Mouse (Mus musculus) intestine, embryonic 14.5 days (tissue): Measurements from ENCODE around the gene Ahcyl1. TPM values are rescaled to one million over a fixed set of nuclear protein-coding genes. Genes with fewer than 3 reads are reported as not detected.

Experiments
- ATAC-seq: fragments of 200-750 bp; cut with Nextera tagmentation; replicated peaks from 2 replicates; pipeline ENCODE4 v1.8.0; 2017; ENCODE audit warnings: low read depth, moderate number of reproducible peaks, moderate TSS enrichment, moderate library complexity; ENCODE audit not compliant: low FRiP score, low TSS enrichment
- DNase-seq: peaks from one replicate; pipeline ENCODE4 v3.0.0-alpha.2; 2018; ENCODE audit warnings: low spot score
- H3K27ac ChIP-seq: fragments of 300-500 bp; sonication (generic); 2 replicates; pipeline ENCODE4 v1.5.1; 2014; ENCODE audit warnings: low read depth, mild to moderate bottlenecking, control low read depth
- H3K27me3 ChIP-seq: fragments of 300-500 bp; sonication (generic); replicated peaks from 2 replicates; pipeline ENCODE4 v1.6.1; 2014; ENCODE audit warnings: low read length, control low read depth; ENCODE audit not compliant: control insufficient read depth, insufficient read depth
- H3K36me3 ChIP-seq: fragments of 300-500 bp; sonication (generic); 2 replicates; pipeline ENCODE4 v1.6.1; 2014; ENCODE audit warnings: low read length, control low read depth; ENCODE audit not compliant: control insufficient read depth, insufficient read depth
- H3K4me1 ChIP-seq: fragments of 300-500 bp; sonication (generic); replicated peaks from 2 replicates; pipeline ENCODE4 v1.6.1; 2014; ENCODE audit warnings: low read length, control low read depth, mixed read lengths; ENCODE audit not compliant: control insufficient read depth, insufficient read depth
- H3K4me2 ChIP-seq: fragments of 300-500 bp; sonication (generic); 2 replicates; pipeline ENCODE4 v1.6.1; 2014; ENCODE audit warnings: low read length
- H3K4me3 ChIP-seq: fragments of 300-500 bp; sonication (generic); 2 replicates; pipeline ENCODE4 v1.5.1; 2014; ENCODE audit warnings: low read depth, low read length, control low read depth, mixed read lengths
- H3K9ac ChIP-seq: fragments of 300-500 bp; sonication (generic); 2 replicates; pipeline ENCODE4 v1.6.1; 2014; ENCODE audit warnings: mild to moderate bottlenecking, low read length
- H3K9me3 ChIP-seq: fragments of 300-500 bp; sonication (generic); 2 replicates; pipeline ENCODE4 v1.6.1; 2016; ENCODE audit warnings: low read length, control low read depth; ENCODE audit not compliant: control insufficient read depth
- WGBS: fragments of 180-500 bp; shearing (Covaris S2); extraction: QIAGEN DNeasy Blood & Tissue Kit; methylation state at CpG from one replicate; pipeline ENCODE4 v1.1.7; 2014; 5-methylcytosine and 5-hydroxymethylcytosine counted together
- polyA plus RNA-seq: library from polyadenylated mRNA; unstranded; fragments of >200 nt; fragmentation: Nextera tagmentation; extraction: Ambion mirVana; gene quantifications from 2 replicates; pipeline ENCODE4 v1.2.1, GENCODE M21; 2014

Ahcyl1 gene
- polyA plus RNA-seq, 1 experiment from 2014 or later: 104 TPM

DNA sequence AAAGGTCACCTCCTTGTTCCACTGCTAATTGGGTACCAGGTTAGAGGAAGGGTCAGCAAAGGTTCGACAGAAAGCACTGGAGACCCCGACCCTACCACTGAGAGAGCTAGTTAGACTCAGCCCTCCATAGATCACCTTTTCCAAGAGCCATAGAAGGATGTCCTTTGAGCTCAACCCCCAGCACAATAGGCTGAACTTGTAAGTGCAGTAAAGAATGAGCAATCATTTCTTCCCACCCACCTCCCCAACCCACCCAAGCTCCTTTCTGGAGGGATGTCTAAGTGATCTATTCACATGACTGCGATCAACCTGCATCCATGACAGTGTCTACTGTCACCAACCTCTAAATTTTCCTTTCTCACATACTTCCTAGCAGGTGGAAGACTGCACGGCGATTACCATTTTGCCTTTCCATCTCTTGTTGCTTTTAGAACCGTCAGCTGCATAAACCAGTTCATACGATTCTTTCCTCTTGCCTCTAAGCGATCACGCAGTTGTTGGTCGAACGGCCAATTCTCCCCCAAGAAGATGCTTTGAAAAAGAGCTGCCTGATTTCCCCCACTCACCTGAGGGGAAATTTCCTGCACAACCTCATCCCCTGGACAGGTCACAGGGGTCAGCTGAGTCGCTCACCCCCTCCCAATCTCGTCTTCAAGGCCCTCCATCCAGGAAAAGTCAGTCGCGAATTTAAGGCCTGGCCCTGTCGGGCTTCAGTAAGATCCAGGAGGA is 977 bp downstream of the Ahcyl1 start:
- Histone ChIP-seq H3K9me3 (no peaks in the 10 kb centered on the region), H3K27ac (peak overlapping the region; percentile 90), H3K9ac (peak overlapping the region; percentile 98), H3K36me3 (no peaks in the 10 kb centered on the region), H3K27me3 (no peaks in the 10 kb centered on the region), H3K4me2 (peak overlapping the region; percentile 89), H3K4me3 (peak overlapping the region; percentile 92), H3K4me1 (peaks cover 27% of the 10 kb centered on the region)
- 6% methylated on average over 16 of the region's 16 CpGs for WGBS
- DNase-seq (no peak), ATAC-seq (no peak)

DNA sequence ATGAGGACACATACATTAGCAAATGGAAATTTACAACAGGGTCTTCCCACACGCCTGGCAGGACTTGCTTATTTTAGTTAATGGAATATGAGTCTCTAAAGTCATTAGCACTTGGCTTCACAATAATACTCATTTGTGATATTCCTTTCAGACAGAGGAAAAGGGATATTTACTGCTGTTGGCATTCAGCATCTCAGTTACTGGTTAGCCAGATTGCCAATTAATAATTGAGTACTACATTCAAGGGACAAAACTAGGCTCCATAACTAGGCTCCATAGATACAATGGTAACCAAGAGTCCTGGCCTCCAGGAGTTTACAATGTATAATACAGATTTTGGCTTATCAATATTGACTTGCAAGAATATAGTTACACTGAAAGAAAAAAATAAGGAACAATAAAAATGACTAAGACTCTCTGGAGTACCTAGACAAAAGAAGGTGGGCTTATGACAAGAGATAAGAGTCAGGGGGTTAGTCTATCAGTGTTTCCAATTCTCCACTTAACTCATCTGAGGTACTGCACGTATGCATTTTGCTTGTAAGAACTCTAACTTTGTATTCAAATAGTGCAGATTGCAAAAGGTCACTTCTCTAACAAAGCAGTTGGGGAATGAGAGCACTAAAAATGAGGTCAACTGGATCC is 2.0 kb downstream of the Ahcyl1 start:
- ATAC-seq: no peak
- Histone ChIP-seq H3K4me1 (peaks cover 27% of the 10 kb centered on the region), H3K36me3 (no peaks in the 10 kb centered on the region), H3K4me3 (peak overlapping the region; percentile 92), H3K27ac (no peak overlapping the region), H3K4me2 (peak overlapping the region; percentile 89), H3K9me3 (no peaks in the 10 kb centered on the region), H3K9ac (peak overlapping the region; percentile 98; the same call in 1 of the 2 replicates), H3K27me3 (no peaks in the 10 kb centered on the region)
- DNase-seq: no peak
- 64% methylated on average over 2 of the region's 2 CpGs for WGBS

DNA sequence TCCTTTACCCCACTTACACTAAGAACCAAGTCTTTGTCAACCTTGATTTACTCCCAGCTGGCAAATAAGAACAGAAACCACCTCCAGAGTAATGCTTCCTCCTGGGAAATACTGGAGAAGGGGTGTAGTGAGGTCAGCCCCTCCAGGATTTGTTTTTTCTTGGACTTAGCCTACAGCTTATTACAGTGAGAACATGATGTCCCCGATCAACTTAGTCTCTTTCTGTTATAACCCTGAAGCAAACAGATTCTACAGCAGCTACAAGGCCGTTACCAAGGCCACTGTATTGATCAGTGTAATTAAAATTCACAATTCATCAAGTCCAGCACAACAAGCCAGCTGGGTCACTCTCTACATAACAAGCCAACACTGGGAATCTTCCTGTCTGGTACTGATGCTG is 6.0 kb downstream of the Ahcyl1 start:
- Histone ChIP-seq H3K4me3 (no peak overlapping the region), H3K36me3 (no peaks in the 10 kb centered on the region), H3K9me3 (no peaks in the 10 kb centered on the region), H3K4me1 (peaks cover 24% of the 10 kb centered on the region), H3K4me2 (no peak overlapping the region), H3K9ac (no peak overlapping the region), H3K27ac (no peak overlapping the region), H3K27me3 (no peaks in the 10 kb centered on the region)
- DNase-seq: no peak
- no peak for ATAC-seq
- 73% methylated on average over 2 of the region's 2 CpGs for WGBS

DNA sequence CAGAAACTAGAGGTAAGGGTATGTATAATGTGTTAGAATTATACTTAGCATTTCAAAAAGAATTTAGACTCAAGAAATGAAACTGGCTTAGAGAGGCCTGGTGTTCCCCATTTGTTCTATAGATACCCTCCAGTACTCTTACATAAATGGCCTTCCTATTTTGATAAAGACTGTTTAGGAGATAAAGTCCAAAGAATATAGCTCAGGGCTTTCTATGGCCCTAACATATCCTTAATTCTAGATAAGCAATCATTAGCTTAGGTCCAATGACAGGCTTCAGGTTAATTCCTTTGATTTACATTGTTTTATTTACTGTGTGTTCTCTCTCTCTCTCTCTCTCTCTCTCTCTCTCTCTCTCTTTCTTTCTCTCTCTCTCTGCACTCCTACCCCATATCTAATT is 7.1 kb downstream of the Ahcyl1 start:
- ATAC-seq: no peak

DNA sequence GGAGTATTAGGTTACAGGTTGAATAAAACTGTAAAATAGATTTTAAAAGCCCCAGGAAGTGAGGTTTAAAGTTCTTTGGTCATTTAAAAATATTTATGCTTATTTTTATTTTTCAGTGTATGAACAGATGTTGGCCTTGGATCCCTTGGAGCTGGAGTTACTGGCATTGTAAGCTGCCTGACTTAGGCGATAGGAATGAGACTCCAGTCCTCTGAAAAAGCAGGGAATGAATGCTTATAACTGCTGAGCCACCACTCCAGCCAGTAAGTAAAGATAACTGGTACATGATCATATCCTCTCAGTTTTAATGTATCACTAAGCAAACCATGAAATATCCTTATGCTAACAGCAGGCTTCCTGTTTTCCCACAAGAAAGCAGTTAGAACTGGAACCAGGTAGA is 8.1 kb downstream of the Ahcyl1 start:
- Histone ChIP-seq H3K36me3 (no peaks in the 10 kb centered on the region), H3K4me3 (no peak overlapping the region), H3K27me3 (no peaks in the 10 kb centered on the region), H3K4me2 (no peak overlapping the region), H3K4me1 (peaks cover 10% of the 10 kb centered on the region; the same call in 1 of the 2 replicates), H3K9ac (no peak overlapping the region), H3K9me3 (no peaks in the 10 kb centered on the region), H3K27ac (no peak overlapping the region)
- DNase-seq (no peak), ATAC-seq (no peak)
- 60% methylated on average over 1 of the region's 1 CpGs for WGBS

More for the DNA sequence above, 7.1 kb downstream of the Ahcyl1 start:
- Histone ChIP-seq H3K4me3 (no peak overlapping the region), H3K27me3 (no peaks in the 10 kb centered on the region), H3K4me2 (no peak overlapping the region), H3K27ac (no peak overlapping the region), H3K36me3 (no peaks in the 10 kb centered on the region), H3K4me1 (peaks cover 12% of the 10 kb centered on the region), H3K9me3 (no peaks in the 10 kb centered on the region), H3K9ac (no peak overlapping the region)
- no peak for DNase-seq

DNA sequence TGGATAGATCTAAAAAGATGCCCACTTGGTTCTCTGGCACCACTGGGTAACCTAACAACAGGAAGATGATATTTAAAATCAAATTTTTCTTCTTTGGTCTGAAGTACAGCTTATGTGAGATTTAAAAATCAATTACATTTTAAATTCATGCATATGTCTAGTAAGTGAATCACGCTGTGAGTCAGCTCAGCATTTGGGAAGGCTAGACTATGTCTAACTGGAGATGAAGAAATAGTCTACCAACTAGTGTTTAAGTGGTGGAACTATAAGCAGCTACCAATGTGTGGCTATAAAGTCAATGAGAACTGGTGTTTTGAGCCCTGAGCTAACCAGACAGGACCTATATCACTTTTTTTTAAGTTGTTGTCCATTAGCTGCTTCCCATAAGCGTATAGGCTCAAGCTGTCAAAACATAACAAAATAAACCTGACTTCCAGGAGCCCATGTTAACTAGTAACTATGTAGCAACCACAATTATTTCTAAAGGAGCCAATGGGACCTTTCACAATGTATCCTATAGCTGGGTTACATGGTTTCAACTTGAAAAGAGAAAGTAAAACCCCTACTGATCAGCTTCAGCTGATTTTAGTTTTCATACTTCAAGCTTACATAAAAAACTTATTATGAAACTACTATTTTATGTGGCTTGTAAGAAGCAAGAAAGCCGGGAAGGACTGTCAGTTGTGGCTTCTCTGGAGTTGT is 9.9 kb downstream of the Ahcyl1 start:
- no peaks in the 10 kb centered on the region for H3K27me3 ChIP-seq
- no peak overlapping the region for H3K4me3 ChIP-seq
- no peak overlapping the region for H3K9ac ChIP-seq
- H3K4me2 ChIP-seq: no peak overlapping the region
- peaks cover 14% of the 10 kb centered on the region for H3K4me1 ChIP-seq
- DNase-seq (no peak), ATAC-seq (no peak)
- no peaks in the 10 kb centered on the region for H3K9me3 ChIP-seq
- no peaks in the 10 kb centered on the region for H3K36me3 ChIP-seq
- WGBS: 91% methylated on average over 3 of the region's 3 CpGs
- no peak overlapping the region for H3K27ac ChIP-seq

DNA sequence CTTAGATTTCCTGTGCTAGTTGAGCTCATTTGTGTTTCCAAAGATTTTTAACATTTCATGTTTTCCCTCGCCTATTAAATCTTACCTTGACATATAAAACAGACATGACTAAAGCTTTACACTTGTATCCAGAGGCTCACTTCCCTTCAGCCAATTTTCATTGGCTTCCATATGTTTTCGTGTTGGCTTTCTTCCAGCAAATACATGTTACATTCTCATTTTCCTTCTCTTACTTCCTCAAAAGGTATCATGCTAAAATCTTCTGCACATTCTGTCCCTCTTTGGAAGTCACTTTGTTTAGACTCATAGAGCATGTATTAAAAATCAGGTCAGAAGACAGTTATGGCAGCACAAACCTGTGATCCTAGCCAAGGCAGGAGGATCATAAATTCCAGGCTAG is 10.7 kb downstream of the Ahcyl1 start:
- Histone ChIP-seq H3K27me3 (no peaks in the 10 kb centered on the region), H3K27ac (no peak overlapping the region), H3K36me3 (no peaks in the 10 kb centered on the region), H3K9me3 (no peaks in the 10 kb centered on the region), H3K9ac (no peak overlapping the region), H3K4me1 (peaks cover 11% of the 10 kb centered on the region), H3K4me2 (no peak overlapping the region), H3K4me3 (no peak overlapping the region)
- WGBS: 76% methylated on average over 2 of the region's 2 CpGs
- ATAC-seq: no peak
- no peak for DNase-seq

DNA sequence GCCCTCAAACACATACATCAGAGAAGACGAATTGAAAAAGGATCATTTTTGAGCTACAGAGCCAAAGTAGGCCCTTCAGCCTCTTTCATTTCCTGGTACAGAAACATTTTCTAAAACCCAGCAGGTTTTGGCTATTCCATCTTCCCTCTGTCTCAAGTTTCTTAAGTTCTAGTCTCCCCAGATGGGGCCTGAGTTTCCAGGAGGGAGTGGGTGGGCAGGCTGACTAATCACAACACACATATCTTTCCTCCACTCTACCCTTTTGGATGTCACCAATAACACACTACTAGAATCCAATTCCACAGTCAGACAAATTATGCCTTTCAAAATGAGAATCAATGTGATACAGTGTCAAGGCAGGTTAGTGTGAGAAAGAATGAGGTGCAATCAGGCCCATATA is 12.8 kb downstream of the Ahcyl1 start:
- Histone ChIP-seq H3K27ac (no peak overlapping the region), H3K4me3 (no peak overlapping the region), H3K36me3 (no peaks in the 10 kb centered on the region), H3K4me2 (no peak overlapping the region), H3K9me3 (no peaks in the 10 kb centered on the region), H3K9ac (no peak overlapping the region), H3K4me1 (peaks cover 18% of the 10 kb centered on the region), H3K27me3 (no peaks in the 10 kb centered on the region)
- WGBS: 92% methylated on average over 1 of the region's 1 CpGs
- DNase-seq: no peak
- no peak for ATAC-seq
